Mouse (Mus musculus) spleen, postnatal 10 days (tissue): ENCODE measurements around the gene Gapdh.
A peak's percentile ranks its signal among the peaks of the same experiment; 100 is the strongest.
"Not testable (repeated sequence)": the region's sequence is repeated elsewhere in the genome, so short reads cannot be mapped to it uniquely, and the experiment has no call there.

Experiments
- DNase-seq, 2 experiments: peaks; one replicate each; pipeline ENCODE4 v3.0.0; 2021 to 2022; ENCODE audit warnings: low spot score in 2 of 2

Gapdh gene

DNA sequence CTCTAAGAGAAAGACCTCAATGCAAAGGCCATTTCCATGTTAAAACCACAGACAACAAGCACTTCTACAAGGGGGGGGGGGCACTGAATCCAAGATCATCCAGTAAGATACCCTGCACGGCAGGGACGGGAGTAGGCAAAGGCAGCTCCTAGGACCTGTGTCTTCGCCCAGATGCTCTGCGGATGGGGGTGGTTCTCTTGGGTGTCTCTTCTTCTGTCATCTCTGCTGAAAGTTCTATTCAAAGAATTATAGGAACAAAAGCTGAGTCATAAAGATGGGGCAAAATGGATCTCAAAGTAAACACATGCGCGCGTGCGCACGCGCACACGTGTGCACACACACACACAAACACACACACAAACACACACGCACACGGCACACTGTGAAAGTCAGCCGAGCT, 1.8 kb upstream of the Gapdh start:
- no peak for DNase-seq

GRCm38 (mm10) chr6:125166861-125167650, 789 bp upstream of the Gapdh start:
- DNase-seq = no peak

- DNase-seq = peak; percentile 86 to 95
These were observed 857 bp downstream of the Gapdh start for GRCm38 (mm10) chr6:125165328-125165891.

GRCm38 (mm10) chr6:125164672-125165327, 1.5 kb downstream of the Gapdh start:
- peak; percentile 65 to 72 for DNase-seq

DNA sequence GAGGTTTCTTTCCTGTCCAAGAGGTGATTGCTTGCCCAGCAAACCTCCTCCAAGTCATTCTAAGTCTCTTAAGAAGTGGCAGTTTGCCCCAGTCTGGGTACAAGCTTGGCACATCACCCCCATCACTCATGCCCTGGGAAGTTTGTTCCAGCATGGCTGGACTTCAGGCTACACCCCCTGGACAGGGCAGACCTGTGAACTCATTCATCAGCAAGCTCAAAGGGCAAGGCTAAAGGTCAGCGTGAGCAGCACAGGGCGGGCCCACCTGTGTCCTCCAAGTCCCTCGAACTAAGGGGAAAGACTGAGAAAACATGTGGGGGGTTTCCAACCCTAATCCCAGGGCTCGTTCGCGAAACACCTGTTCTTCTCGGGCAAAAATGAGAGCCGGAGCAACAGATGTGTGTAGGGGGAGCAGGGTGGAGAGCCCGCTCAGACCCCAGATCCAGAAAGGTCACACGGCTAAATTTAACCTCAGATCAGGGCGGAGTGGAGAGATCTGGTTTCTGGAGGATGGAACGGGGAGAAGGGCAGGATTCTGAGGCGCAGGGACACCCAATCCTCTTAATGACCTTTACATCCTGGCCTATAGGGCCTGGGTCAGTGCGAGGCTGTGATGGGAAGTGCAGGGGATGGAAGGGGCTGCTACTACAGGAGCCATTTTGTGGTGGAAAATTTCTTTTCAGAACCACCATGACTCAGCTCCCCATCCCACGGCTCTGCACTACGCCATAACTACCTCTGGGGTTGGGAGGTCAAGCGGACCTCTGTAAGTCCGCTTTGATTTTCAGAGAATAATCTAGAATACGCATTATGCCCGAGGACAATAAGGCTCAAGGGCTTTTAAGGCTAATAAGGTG, 2.2 kb downstream of the Gapdh start:
- no peak for DNase-seq

DNA sequence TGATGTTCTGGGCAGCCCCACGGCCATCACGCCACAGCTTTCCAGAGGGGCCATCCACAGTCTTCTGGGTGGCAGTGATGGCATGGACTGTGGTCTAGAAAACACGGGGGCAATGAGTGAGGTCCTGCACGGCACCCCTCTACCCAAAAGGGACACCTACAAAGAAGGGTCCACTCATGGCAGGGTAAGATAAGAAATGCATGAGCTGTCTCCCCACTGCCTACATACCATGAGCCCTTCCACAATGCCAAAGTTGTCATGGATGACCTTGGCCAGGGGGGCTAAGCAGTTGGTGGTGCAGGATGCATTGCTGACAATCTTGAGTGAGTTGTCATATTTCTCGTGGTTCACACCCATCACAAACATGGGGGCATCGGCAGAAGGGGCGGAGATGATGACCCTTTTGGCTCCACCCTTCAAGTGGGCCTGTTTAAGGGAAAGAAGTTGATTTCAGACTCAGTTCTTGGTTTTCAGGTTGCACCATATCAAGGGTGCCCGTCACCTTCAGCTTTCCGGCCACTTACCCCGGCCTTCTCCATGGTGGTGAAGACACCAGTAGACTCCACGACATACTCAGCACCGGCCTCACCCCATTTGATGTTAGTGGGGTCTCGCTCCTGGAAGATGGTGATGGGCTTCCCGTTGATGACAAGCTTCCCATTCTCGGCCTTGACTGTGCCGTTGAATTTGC, 3.5 kb downstream of the Gapdh start:
- DNase-seq = not testable (repeated sequence)

DNA sequence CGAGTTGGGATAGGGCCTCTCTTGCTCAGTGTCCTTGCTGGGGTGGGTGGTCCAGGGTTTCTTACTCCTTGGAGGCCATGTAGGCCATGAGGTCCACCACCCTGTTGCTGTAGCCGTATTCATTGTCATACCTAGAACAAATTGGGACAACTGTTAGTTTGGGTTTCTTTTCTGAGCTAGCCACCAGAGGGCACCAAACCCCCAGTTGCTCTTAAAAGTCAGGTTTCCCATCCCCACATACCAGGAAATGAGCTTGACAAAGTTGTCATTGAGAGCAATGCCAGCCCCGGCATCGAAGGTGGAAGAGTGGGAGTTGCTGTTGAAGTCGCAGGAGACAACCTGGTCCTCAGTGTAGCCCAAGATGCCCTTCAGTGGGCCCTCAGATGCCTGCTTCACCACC, 4.3 kb downstream of the Gapdh start:
- DNase-seq = peak; percentile 60 to 85

- no peak for DNase-seq
These were observed 5.2 kb downstream of the Gapdh start for GRCm38 (mm10) chr6:125160854-125161760.

DNA sequence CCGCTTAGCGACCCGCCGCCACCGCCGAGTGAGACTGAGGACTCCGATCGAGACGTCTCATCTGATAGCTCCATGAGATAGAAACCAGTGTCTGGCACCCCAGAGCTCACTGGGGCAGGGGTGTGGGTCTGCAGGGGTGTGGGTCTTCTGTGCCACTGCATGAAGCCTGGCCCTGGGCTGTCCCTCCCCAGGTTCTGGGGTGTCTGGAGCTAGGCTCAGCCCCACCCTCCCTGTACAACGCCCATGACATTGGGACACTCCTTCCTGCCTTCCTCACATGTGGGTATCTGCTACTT, 5.8 kb downstream of the Gapdh start:
- DNase-seq = no peak

- no peak for DNase-seq
These were observed 6.3 kb downstream of the Gapdh start for GRCm38 (mm10) chr6:125159773-125160557.

DNA sequence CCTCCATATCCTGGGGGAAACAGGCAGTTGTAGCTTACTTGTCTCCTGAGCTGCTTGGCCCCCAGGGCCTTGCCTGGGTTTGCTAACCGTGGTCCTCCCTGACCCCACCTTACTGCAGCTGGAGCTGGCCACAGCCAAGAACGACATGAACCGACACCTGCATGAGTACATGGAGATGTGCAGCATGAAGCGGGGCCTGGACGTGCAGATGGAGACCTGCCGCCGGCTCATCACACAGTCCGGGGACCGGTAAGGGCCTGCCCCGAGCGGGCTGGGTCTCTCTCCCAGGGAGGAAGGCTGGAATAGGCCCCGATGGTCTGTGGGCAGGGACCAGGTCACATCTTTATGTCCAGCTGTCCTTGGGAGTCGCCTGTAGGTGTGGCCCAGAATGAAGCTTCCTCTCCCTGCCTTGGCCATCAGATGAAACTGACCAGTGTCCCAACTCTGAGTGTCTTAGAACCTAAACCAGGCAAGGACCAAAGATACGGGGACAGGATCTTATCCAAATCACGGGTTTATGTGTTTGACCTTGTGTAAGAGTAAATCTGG, 7.2 kb downstream of the Gapdh start:
- no peak for DNase-seq

DNA sequence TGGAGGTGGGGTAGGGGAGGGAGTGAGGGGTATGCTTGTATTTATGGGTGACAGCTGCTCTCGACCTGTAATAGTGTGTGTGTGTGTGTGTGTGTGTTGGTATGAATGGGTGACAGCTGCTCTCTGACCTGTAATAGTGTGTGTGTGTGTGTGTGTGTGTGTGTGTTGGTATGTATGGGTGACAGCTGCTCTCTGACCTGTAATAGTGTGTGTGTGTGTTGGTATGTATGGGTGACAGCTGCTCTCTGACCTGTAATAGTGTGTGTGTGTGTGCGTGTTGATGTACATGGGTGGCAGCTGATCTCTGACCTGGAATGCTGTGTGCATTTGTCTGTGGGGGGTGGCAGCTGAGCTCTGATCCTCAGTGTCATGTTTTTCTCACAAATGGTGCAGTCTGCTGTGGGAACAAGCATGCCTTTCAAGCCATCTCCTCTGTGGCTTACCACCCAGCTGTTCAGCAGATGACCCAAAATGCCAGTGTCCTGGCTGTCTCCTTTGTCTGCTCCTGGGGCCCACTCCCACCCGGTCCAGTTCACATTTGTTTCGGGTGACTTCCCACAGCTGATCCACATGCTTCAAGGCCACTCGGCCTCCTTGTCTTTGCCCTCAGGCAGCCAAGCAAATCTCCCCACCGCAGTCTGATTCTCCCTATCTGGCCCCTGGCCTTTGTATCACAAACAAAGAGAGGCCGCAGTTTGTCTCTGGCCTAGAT, 9.2 kb downstream of the Gapdh start:
- no peak for DNase-seq

DNA sequence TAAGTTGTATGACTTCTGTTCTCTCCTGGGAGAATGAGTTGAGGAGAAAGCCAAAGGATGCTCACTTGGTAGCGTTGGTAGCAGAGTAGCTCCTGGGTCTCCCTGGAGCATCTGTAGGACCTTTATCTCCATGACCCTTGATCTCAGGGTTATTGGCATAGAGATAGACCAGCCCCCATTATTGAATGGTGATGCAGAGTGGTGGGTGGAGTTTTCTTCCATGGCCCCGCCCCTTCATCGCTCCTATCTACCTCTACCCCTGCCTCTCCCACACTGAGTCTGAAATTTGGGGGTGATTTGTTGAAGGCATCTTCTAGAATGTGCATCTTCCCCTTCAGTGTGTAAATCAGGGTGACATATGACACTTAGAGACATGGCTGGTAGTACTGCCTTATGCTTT, 9.8 kb downstream of the Gapdh start:
- DNase-seq = no peak

- DNase-seq = no peak
These were observed 11.0 kb downstream of the Gapdh start for GRCm38 (mm10) chr6:125155262-125155661.

GRCm38 (mm10) chr6:125154550-125154949, 11.7 kb downstream of the Gapdh start:
- no peak for DNase-seq

DNA sequence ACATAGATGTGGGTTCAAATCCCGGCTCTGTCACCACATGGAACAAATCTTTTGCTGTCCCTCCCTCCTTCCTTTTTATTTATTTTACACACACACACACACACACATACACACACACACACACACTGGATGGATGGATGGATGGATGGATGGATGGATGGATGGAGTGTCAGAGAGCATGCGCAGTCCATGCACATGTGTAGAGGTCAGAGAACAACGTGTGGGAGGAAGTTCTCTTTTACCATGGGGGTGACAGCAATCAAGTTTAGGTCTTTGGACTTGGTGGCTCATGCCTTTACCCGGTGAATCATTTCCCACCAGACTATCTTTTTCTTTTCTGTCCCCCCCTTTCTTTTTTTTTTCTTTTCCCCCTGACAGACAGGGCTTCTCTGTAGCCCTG, 12.6 kb downstream of the Gapdh start:
- DNase-seq = no peak

GRCm38 (mm10) chr6:125153018-125153389, 13.3 kb downstream of the Gapdh start:
- DNase-seq = no peak

DNA sequence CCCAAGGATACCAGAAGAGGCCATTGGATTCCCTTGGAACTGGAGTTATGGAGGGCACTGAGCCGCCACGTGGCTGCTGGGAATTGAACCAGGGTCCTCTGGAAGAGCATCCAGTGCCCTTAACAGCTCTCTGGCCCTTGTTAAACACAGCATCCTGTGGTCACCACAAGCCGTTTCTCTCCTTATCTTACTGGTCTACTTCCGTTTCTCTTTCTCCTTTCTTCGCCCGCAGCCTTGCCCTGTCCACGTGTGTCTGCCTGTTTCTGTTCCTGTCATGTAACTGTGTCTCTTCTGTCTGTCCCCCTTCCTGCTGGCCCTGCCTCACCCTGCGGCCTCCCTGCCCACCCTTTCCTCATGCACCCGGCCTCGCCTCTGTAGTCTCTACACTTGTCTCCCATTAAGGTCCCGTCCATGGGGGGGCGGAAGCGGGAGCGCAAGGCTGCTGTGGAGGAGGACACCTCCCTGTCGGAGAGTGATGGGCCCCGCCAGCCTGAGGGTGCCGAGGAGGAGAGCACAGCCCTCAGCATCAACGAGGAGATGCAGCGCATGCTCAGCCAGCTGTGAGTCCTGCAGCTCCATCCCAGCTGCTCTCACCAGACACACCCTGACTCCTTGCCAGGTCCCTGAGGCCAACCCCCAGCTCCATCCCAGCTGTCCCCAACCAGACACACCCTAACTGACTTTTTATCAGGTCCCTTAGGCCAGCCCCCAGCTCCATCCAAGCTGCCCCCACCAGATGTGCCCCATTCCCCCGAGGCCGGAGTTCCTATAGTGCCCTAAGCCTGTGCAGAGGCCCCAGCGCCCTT, 13.9 kb downstream of the Gapdh start:
- no peak for DNase-seq
